Mouse (Mus musculus) forebrain, postnatal 0 days (tissue): ENCODE results near the gene Cebpg. TPM values are rescaled to one million over a fixed set of nuclear protein-coding genes. Genes with fewer than 3 reads are reported as not detected.

Experiments used
- ATAC-seq: fragments of 200-750 bp; cut with Nextera tagmentation; 2 replicates; pipeline ENCODE4 v1.8.0; 2017; ENCODE audit warnings: mild to moderate bottlenecking, moderate library complexity
- DNase-seq: peaks from one replicate; pipeline ENCODE4 v3.0.0-alpha.2; 2015
- H3K27ac ChIP-seq: fragments of 300-500 bp; sonication (generic); 2 replicates; pipeline ENCODE4 v1.5.1; 2014; ENCODE audit warnings: low read depth, mild to moderate bottlenecking, antibody characterized with exemption, low read length, moderate library complexity, mixed read lengths
- H3K27me3 ChIP-seq: fragments of 300-500 bp; sonication (generic); 2 replicates; pipeline ENCODE4 v1.6.1; 2014; ENCODE audit warnings: mild to moderate bottlenecking, low read length, mixed read lengths; ENCODE audit not compliant: insufficient read depth
- H3K36me3 ChIP-seq: fragments of 300-500 bp; sonication (generic); 2 replicates; pipeline ENCODE4 v1.6.1; 2014; ENCODE audit warnings: mild to moderate bottlenecking, moderate library complexity; ENCODE audit not compliant: insufficient read depth
- H3K4me1 ChIP-seq: fragments of 300-500 bp; sonication (generic); 2 replicates; pipeline ENCODE4 v1.6.1; 2014; ENCODE audit warnings: antibody characterized with exemption; ENCODE audit not compliant: insufficient read depth
- H3K4me2 ChIP-seq: fragments of 300-500 bp; sonication (generic); 2 replicates; pipeline ENCODE4 v1.6.1; 2014; ENCODE audit warnings: low read depth, mild to moderate bottlenecking, moderate library complexity
- H3K4me3 ChIP-seq: fragments of 300-500 bp; sonication (generic); 2 replicates; pipeline ENCODE4 v1.5.1; 2014; ENCODE audit warnings: low read depth, low read length, mixed read lengths
- H3K9ac ChIP-seq: fragments of 300-500 bp; sonication (generic); 2 replicates; pipeline ENCODE4 v1.6.1; 2014; ENCODE audit warnings: mild to moderate bottlenecking
- H3K9me3 ChIP-seq: fragments of 300-500 bp; sonication (generic); 2 replicates; pipeline ENCODE4 v1.6.1; 2016; ENCODE audit warnings: low read length
- CTCF ChIP-seq: sonication (generic); IDR thresholded peaks from 2 replicates; pipeline ENCODE4 v1.5.1; 2016; ENCODE audit warnings: antibody characterized with exemption, control low read depth, low read depth
- WGBS: fragments of 180-500 bp; shearing (Covaris S2); extraction: QIAGEN DNeasy Blood & Tissue Kit; methylation state at CpG from one replicate; pipeline ENCODE4 v1.1.7; 2014; 5-methylcytosine and 5-hydroxymethylcytosine counted together
- polyA plus RNA-seq: library from polyadenylated mRNA; unstranded; fragments of >200 nt; fragmentation: Nextera tagmentation; extraction: Ambion mirVana; gene quantifications from 2 replicates; pipeline ENCODE4 v1.2.1, GENCODE M21; 2015
- total RNA-seq: library from RNA; depleted of rRNA; stranded (reverse); fragments of >200 nt; gene quantifications from 2 replicates; pipeline ENCODE4 v1.2.3, GENCODE M21; 2014

The Cebpg gene
- total and polyA plus RNA-seq, 2 experiments from 2014 or later = 14.5 to 23.2 TPM

DNA sequence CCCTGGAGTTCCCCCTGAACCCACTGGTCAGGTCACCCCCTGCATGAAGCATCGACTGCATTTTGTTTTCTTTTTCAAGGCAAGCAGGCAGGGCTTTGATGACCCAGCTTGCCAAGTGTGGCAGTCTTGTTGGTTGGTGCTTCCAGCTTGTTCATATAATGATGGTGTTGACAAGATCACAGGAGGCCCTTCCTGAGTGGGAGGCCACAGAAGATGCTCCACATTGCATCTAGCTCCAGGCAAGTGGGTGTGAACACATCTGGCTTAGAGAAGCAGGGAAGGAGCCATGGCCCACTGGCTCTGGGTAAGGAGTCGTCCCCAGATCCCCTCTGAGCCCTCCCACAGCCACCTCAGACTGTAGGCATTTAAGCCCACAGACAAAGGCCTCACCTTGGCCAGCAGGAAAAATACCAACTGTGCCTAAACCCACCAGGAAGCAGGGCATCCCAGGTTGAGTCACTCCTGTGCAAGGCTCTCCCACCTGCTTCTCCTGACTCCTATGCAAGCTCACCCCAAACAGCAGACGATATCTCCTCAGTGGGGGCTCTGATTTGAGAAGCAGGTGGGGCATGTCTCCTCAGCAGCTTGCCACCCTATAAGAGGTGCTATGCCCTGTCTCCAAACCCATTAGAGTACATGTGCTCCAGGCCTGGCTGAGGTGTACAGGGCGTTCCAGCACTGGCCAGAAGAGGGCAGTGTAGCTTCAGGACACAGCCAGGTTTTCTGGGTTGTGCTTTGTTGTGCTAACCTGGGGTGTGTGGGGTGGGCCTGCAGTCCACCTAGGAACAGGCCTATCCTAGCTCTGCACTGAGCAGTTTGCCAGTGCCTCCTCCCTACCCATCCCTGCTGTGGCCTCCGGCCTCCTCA is 30.7 kb downstream of the Cebpg start:
- DNase-seq (peak; percentile 80), ATAC-seq (peak; percentile 63; the same call in 1 of the 2 replicates)
- TF ChIP-seq CTCF = peak; percentile 95
- no peak overlapping the region for H3K4me2 ChIP-seq
- no peak overlapping the region for H3K9ac ChIP-seq
- H3K27me3 ChIP-seq = no peaks in the 10 kb centered on the region
- no peaks in the 10 kb centered on the region for H3K9me3 ChIP-seq
- peaks cover 6% of the 10 kb centered on the region; the same call in 1 of the 2 replicates for H3K36me3 ChIP-seq
- WGBS = 44% methylated on average over 5 of the region's 5 CpGs
- H3K4me1 ChIP-seq = no peaks in the 10 kb centered on the region
- no peak overlapping the region for H3K27ac ChIP-seq
- H3K4me3 ChIP-seq = no peak overlapping the region

- Histone ChIP-seq H3K36me3 (peaks cover 6% of the 10 kb centered on the region; the same call in 1 of the 2 replicates), H3K27me3 (no peaks in the 10 kb centered on the region), H3K9me3 (no peaks in the 10 kb centered on the region), H3K4me1 (no peaks in the 10 kb centered on the region), H3K27ac (no peak overlapping the region), H3K4me3 (no peak overlapping the region), H3K9ac (no peak overlapping the region), H3K4me2 (no peak overlapping the region)
- TF ChIP-seq CTCF = no peak
- ATAC-seq = no peak
- DNase-seq = no peak
- 82% methylated on average over 1 of the region's 1 CpGs for WGBS
Observed at GRCm38 (mm10) chr7:35024426-35024825, 31.9 kb downstream of the Cebpg start.

DNA sequence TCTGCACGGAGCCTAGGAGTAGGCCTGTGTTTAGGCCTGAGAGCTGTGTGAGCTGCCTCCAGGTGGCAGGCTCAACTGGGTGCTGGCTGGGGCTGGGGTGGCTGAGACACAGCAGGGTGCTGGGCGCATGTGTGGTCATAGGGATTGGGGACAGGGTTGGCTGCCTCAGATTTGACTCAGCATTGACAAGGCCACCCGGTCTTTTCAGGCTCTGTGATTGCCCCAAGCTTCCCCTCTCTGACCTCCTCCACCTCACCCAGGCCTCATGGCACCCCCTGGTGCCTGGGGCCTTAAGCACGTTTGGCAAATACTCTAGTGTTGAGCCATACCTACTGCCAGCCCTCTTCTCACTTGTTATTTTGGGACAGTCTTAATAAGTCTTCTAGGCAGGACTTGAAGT is 33.1 kb downstream of the Cebpg start:
- DNase-seq (no peak), ATAC-seq (no peak)
- Histone ChIP-seq H3K4me1 (no peaks in the 10 kb centered on the region), H3K9me3 (no peaks in the 10 kb centered on the region), H3K36me3 (peaks cover 6% of the 10 kb centered on the region; the same call in 1 of the 2 replicates), H3K27ac (no peak overlapping the region), H3K9ac (no peak overlapping the region), H3K27me3 (no peaks in the 10 kb centered on the region), H3K4me3 (no peak overlapping the region), H3K4me2 (no peak overlapping the region)
- no peak; the same call in 1 of the 2 replicates for TF ChIP-seq CTCF
- 84% methylated on average over 4 of the region's 4 CpGs for WGBS

GRCm38 (mm10) chr7:35021365-35021764 is 35.0 kb downstream of the Cebpg start:
- DNase-seq (no peak), ATAC-seq (no peak)
- H3K27ac ChIP-seq = no peak overlapping the region

GRCm38 (mm10) chr7:35015252-35015651 is 41.1 kb downstream of the Cebpg start:
- Histone ChIP-seq H3K27ac (no peak overlapping the region), H3K9ac (no peak overlapping the region), H3K4me2 (no peak overlapping the region), H3K9me3 (no peaks in the 10 kb centered on the region), H3K27me3 (no peaks in the 10 kb centered on the region), H3K36me3 (no peaks in the 10 kb centered on the region), H3K4me1 (no peaks in the 10 kb centered on the region), H3K4me3 (no peak overlapping the region)
- ATAC-seq (no peak), DNase-seq (no peak)
- no peak for TF ChIP-seq CTCF
- 72% methylated on average over 2 of the region's 2 CpGs for WGBS

More at GRCm38 (mm10) chr7:35021365-35021764, 35.0 kb downstream of the Cebpg start:
- H3K4me1 ChIP-seq = no peaks in the 10 kb centered on the region
- no peak for TF ChIP-seq CTCF
- H3K27me3 ChIP-seq = no peaks in the 10 kb centered on the region
- peaks cover 6% of the 10 kb centered on the region; the same call in 1 of the 2 replicates for H3K36me3 ChIP-seq
- no peak overlapping the region for H3K9ac ChIP-seq
- no peaks in the 10 kb centered on the region for H3K9me3 ChIP-seq
- no peak overlapping the region for H3K4me2 ChIP-seq
- 77% methylated on average over 10 of the region's 10 CpGs for WGBS
- no peak overlapping the region for H3K4me3 ChIP-seq

DNA sequence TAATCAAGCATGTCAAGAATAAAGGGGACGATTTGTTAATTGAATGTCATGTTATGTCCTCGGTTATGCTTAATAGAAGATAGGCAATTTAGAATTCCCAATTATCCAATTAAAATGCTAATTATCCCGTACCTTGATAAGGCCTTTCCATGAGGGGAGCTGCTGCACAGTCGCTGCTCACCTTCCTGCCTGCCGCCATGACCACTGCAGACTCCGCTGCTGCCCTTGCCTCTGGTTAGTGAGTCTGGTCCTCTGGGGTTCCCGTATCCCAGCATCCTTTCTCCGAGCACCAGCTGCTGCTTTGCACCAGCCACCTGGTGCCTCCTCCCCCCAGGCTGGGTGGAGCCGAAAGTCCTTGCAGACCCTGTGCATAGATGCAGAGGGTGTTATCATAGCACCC is 43.1 kb downstream of the Cebpg start:
- no peaks in the 10 kb centered on the region for H3K27me3 ChIP-seq
- H3K4me3 ChIP-seq = no peak overlapping the region
- H3K27ac ChIP-seq = no peak overlapping the region
- WGBS = 40% methylated on average over 9 of the region's 9 CpGs
- TF ChIP-seq CTCF = no peak
- no peak for DNase-seq
- no peaks in the 10 kb centered on the region for H3K4me1 ChIP-seq
- H3K4me2 ChIP-seq = no peak overlapping the region
- H3K9ac ChIP-seq = no peak overlapping the region
- no peak for ATAC-seq
- no peaks in the 10 kb centered on the region for H3K36me3 ChIP-seq
- no peaks in the 10 kb centered on the region for H3K9me3 ChIP-seq

DNA sequence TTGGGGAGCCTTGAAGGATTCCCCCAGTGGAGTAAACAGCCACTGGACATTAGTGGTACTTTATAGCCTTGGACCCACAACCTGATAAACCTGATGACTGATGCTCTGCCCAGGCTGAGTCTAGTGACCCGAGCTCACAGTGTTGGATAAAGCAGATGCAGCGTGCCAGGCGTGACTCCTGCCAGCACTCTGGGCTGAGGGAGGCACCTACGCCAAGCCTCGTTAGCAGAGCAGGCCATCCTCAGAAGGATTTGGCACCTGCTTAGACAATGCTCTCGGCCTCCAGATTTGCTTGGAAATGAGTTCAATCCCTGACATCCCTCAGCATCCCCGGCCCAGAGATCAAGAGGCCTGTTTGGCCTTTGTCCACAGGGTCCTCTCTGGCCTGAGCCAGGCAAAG is 49.7 kb downstream of the Cebpg start:
- no peaks in the 10 kb centered on the region for H3K4me1 ChIP-seq
- H3K9me3 ChIP-seq = no peaks in the 10 kb centered on the region
- ATAC-seq (no peak), DNase-seq (no peak)
- 51% methylated on average over 7 of the region's 7 CpGs for WGBS
- H3K36me3 ChIP-seq = no peaks in the 10 kb centered on the region
- H3K27ac ChIP-seq = no peak overlapping the region
- H3K27me3 ChIP-seq = no peaks in the 10 kb centered on the region
- H3K4me3 ChIP-seq = no peak overlapping the region
- no peak for TF ChIP-seq CTCF
- no peak overlapping the region for H3K4me2 ChIP-seq
- no peak overlapping the region for H3K9ac ChIP-seq
